Mouse (Mus musculus) gastrocnemius, postnatal 14 days (tissue): ENCODE results near the gene Aldh3b2. TPM values are rescaled to one million over a fixed set of nuclear protein-coding genes. Genes with fewer than 3 reads are reported as not detected.

Experiments
- total RNA-seq, 2 experiments: library from RNA; stranded (reverse); gene quantifications; 2 replicates each; pipeline ENCODE4 v1.2.3; 2021

Aldh3b2 gene
- total RNA-seq, 2 experiments from 2014 or later, result 0.38 to 0.80 TPM

Other genes with a start within 250 kb of the Aldh3b2 start
- gene Kmt5b, start 204.9 kb upstream of the Aldh3b2 start, total RNA-seq, result 10 to 100 TPM; 20.1 to 20.2 TPM
- 1 to 10 TPM; 3.5 to 4.5 TPM for gene Chka, start 120.6 kb upstream of the Aldh3b2 start, total RNA-seq
- gene Tcirg1, start 65.2 kb upstream of the Aldh3b2 start, total RNA-seq, result 1 to 10 TPM; 7.3 to 8.5 TPM
- gene Ndufs8, start 59.6 kb upstream of the Aldh3b2 start, total RNA-seq, result 100 to 1,000 TPM; 206 to 256 TPM
- gene Aldh3b1, start 42.5 kb upstream of the Aldh3b2 start, total RNA-seq, result 1 to 10 TPM; 2.1 to 2.5 TPM
- 10 to 100 TPM; 13.7 to 13.8 TPM for gene Unc93b1, start 37.1 kb upstream of the Aldh3b2 start, total RNA-seq
- not detected for gene Aldh3b3, start 13.7 kb upstream of the Aldh3b2 start, total RNA-seq
- 1 to 10 TPM; 3.6 to 4.2 TPM for gene Acy3, start 14.2 kb downstream of the Aldh3b2 start, total RNA-seq
- gene Tbx10, start 20.4 kb downstream of the Aldh3b2 start, total RNA-seq, result not detected
- gene Nudt8, start 28.3 kb downstream of the Aldh3b2 start, total RNA-seq, result 10 to 100 TPM; 19.2 to 19.6 TPM
- under 1 TPM; 0.18 to 0.31 TPM for gene Gm49405, start 28.3 kb downstream of the Aldh3b2 start, total RNA-seq
- under 1 TPM; 0.57 to 0.84 TPM for gene Doc2g, start 31.0 kb downstream of the Aldh3b2 start, total RNA-seq
- gene Ndufv1, start 40.5 kb downstream of the Aldh3b2 start, total RNA-seq, result 100 to 1,000 TPM; 365 to 434 TPM
- 100 to 1,000 TPM; 228 to 235 TPM for gene Gstp1, start 65.7 kb downstream of the Aldh3b2 start, total RNA-seq
- gene Gstp2, start 73.7 kb downstream of the Aldh3b2 start, total RNA-seq, result 10 to 100 TPM; 72.8 to 85.9 TPM
- not detected for gene Gstp3, start 87.2 kb downstream of the Aldh3b2 start, total RNA-seq
- not detected for gene Cabp2, start 109.2 kb downstream of the Aldh3b2 start, total RNA-seq
- gene Cdk2ap2, start 124.9 kb downstream of the Aldh3b2 start, total RNA-seq, result 10 to 100 TPM; 17.3 to 17.5 TPM
- 1 to 10 TPM; 3.7 to 4.2 TPM for gene Pitpnm1, start 127.7 kb downstream of the Aldh3b2 start, total RNA-seq
- 10 to 100 TPM; 51.4 to 57.9 TPM for gene Aip, start 153.5 kb downstream of the Aldh3b2 start, total RNA-seq
- gene Gpr152, start 167.5 kb downstream of the Aldh3b2 start, total RNA-seq, result not detected
- gene Cabp4, start 171.7 kb downstream of the Aldh3b2 start, total RNA-seq, result under 1 TPM in 1 of 2 experiments, not detected in 1; 0.14 TPM
- gene Coro1b, start 176.3 kb downstream of the Aldh3b2 start, total RNA-seq, result 10 to 100 TPM; 31.7 to 31.8 TPM
- under 1 TPM; 0.29 to 0.78 TPM for gene Ptprcap, start 181.3 kb downstream of the Aldh3b2 start, total RNA-seq
- 10 to 100 TPM; 28.5 to 31.3 TPM for gene Rps6kb2, start 191.0 kb downstream of the Aldh3b2 start, total RNA-seq
- gene Carns1, start 203.2 kb downstream of the Aldh3b2 start, total RNA-seq, result 10 to 100 TPM; 23.4 to 27.5 TPM
- gene Tbc1d10c, start 219.0 kb downstream of the Aldh3b2 start, total RNA-seq, result 1 to 10 TPM; 2.7 TPM
- 100 to 1,000 TPM; 266 to 269 TPM for gene Ppp1ca, start 219.7 kb downstream of the Aldh3b2 start, total RNA-seq
- 1 to 10 TPM; 3.1 to 3.4 TPM for gene Rad9a, start 229.3 kb downstream of the Aldh3b2 start, total RNA-seq
- gene Clcf1, start 241.9 kb downstream of the Aldh3b2 start, total RNA-seq, result 1 to 10 TPM in 1 of 2 experiments, under 1 TPM in 1; 0.58 to 1.2 TPM
- gene AC109138.7, start 242.0 kb downstream of the Aldh3b2 start, total RNA-seq, result not detected